Mouse (Mus musculus) lung, adult 2 months (tissue): ENCODE results near the gene R3hdml. TPM values are rescaled to one million over a fixed set of nuclear protein-coding genes. Genes with fewer than 3 reads are reported as not detected.

Source experiments
- DNase-seq: peaks from one replicate; pipeline ENCODE4 v3.0.0; 2022
- H3K4me1 ChIP-seq: fragments of 200-500 bp; 2 replicates; pipeline ENCODE4 v1.6.1; 2011; ENCODE audit warnings: low read length; ENCODE audit not compliant: control insufficient read depth, insufficient read depth
- H3K4me3 ChIP-seq: fragments of 200-500 bp; replicated peaks from 2 replicates; pipeline ENCODE3; 2011; ENCODE audit warnings: low read depth, mild to moderate bottlenecking, control low read depth, low read length; ENCODE audit errors: extremely low read depth
- CTCF ChIP-seq: fragments of 200-500 bp; IDR thresholded peaks from 2 replicates; pipeline ENCODE4 v1.5.1; 2011; ENCODE audit warnings: mild to moderate bottlenecking, low read length, control low read depth; ENCODE audit not compliant: insufficient read depth
- POLR2A ChIP-seq: fragments of 200-500 bp; IDR thresholded peaks from 2 replicates; pipeline ENCODE4 v1.6.1; 2011; ENCODE audit warnings: low read depth, mild to moderate bottlenecking, control low read depth, low read length, borderline replicate concordance; ENCODE audit errors: extremely low read depth
- WGBS: fragments of 180-500 bp; shearing (Covaris S2); methylation state at CpG from one replicate; pipeline ENCODE4 v1.1.7; 2018; 5-methylcytosine and 5-hydroxymethylcytosine counted together
- polyA plus RNA-seq: library from polyadenylated mRNA; depleted of rRNA; stranded (reverse); fragments of >200 nt; gene quantifications from 2 replicates; pipeline ENCODE4 v1.2.3, GENCODE M21; 2012

Gene R3hdml
- polyA plus RNA-seq, 1 experiment, result not detected

- WGBS, result 41% methylated on average over 3 of the region's 3 CpGs
- peaks cover 2% of the 10 kb centered on the region; the same call in 1 of the 2 replicates for H3K4me1 ChIP-seq
- H3K4me3 ChIP-seq, result no peak overlapping the region
- TF ChIP-seq CTCF (no peak), POLR2A (no peak)
- no peak for DNase-seq
Observed at GRCm38 (mm10) chr2:163471136-163471535, 21.0 kb upstream of the R3hdml start.

GRCm38 (mm10) chr2:163471710-163472465, 20.2 kb upstream of the R3hdml start:
- no peak for TF ChIP-seq POLR2A
- no peak for TF ChIP-seq CTCF

GRCm38 (mm10) chr2:163472466-163472851, 19.7 kb upstream of the R3hdml start, which contains the start of gene Fitm2:
Fitm2 (minus strand) TSS chr2:163472629.
- peak; percentile 91 for TF ChIP-seq CTCF
- TF ChIP-seq POLR2A, result peak; percentile 71; the same call in 1 of the 2 replicates
- peaks cover 2% of the 10 kb centered on the region; the same call in 1 of the 2 replicates for H3K4me1 ChIP-seq
- WGBS, result under 1% methylated on average over 30 of the region's 30 CpGs
- peak; percentile 97 for DNase-seq
- peak within 1 kb of the TSS; percentile 96 for H3K4me3 ChIP-seq

More at GRCm38 (mm10) chr2:163471710-163472465, 20.2 kb upstream of the R3hdml start:
- peak overlapping the region; percentile 96 for H3K4me3 ChIP-seq
- peaks cover 2% of the 10 kb centered on the region; the same call in 1 of the 2 replicates for H3K4me1 ChIP-seq
- no peak for DNase-seq
- 2% methylated on average over 36 of the region's 36 CpGs for WGBS

GRCm38 (mm10) chr2:163480191-163480825, 11.8 kb upstream of the R3hdml start:
- Histone ChIP-seq H3K4me3 (no peak overlapping the region), H3K4me1 (no peaks in the 10 kb centered on the region)
- peak; percentile 52 for TF ChIP-seq CTCF
- TF ChIP-seq POLR2A, result no peak
- WGBS, result 49% methylated on average over 18 of the region's 18 CpGs
- DNase-seq, result no peak

GRCm38 (mm10) chr2:163481539-163482029, 10.5 kb upstream of the R3hdml start:
- Histone ChIP-seq H3K4me1 (no peaks in the 10 kb centered on the region), H3K4me3 (no peak overlapping the region)
- TF ChIP-seq POLR2A (no peak), CTCF (no peak)
- no peak for DNase-seq
- 4% methylated on average over 21 of the region's 21 CpGs for WGBS

- Histone ChIP-seq H3K4me3 (no peak overlapping the region), H3K4me1 (no peaks in the 10 kb centered on the region)
- 74% methylated on average over 3 of the region's 3 CpGs for WGBS
- no peak for TF ChIP-seq CTCF
- no peak for TF ChIP-seq POLR2A
- DNase-seq, result no peak
Observed at GRCm38 (mm10) chr2:163487360-163487759, 4.8 kb upstream of the R3hdml start.

- Histone ChIP-seq H3K4me1 (0 out of 2 replicates have a peak, but pooled peaks cover 2% of the 10 kb centered on the region), H3K4me3 (no peak overlapping the region)
- TF ChIP-seq CTCF, result no peak
- no peak for TF ChIP-seq POLR2A
- 47% methylated on average over 5 of the region's 5 CpGs for WGBS
- no peak for DNase-seq
Observed at GRCm38 (mm10) chr2:163489725-163490291, 2.3 kb upstream of the R3hdml start.

- H3K4me3 ChIP-seq, result no peak overlapping the region
- 88% methylated on average over 17 of the region's 17 CpGs for WGBS
- TF ChIP-seq POLR2A (no peak), CTCF (no peak)
- no peak for DNase-seq
- 0 out of 2 replicates have a peak, but pooled peaks cover 2% of the 10 kb centered on the region for H3K4me1 ChIP-seq
Observed at GRCm38 (mm10) chr2:163490656-163491055, 1.5 kb upstream of the R3hdml start.

- no peak for TF ChIP-seq POLR2A
- no peak for TF ChIP-seq CTCF
- Histone ChIP-seq H3K4me1 (0 out of 2 replicates have a peak, but pooled peaks cover 2% of the 10 kb centered on the region), H3K4me3 (no peak overlapping the region)
- DNase-seq, result no peak
- 51% methylated on average over 7 of the region's 7 CpGs for WGBS
Observed at GRCm38 (mm10) chr2:163491351-163491750, 767 bp upstream of the R3hdml start.
